Mouse (Mus musculus): ENCODE data around the gene Hoxb6.

DNA sequence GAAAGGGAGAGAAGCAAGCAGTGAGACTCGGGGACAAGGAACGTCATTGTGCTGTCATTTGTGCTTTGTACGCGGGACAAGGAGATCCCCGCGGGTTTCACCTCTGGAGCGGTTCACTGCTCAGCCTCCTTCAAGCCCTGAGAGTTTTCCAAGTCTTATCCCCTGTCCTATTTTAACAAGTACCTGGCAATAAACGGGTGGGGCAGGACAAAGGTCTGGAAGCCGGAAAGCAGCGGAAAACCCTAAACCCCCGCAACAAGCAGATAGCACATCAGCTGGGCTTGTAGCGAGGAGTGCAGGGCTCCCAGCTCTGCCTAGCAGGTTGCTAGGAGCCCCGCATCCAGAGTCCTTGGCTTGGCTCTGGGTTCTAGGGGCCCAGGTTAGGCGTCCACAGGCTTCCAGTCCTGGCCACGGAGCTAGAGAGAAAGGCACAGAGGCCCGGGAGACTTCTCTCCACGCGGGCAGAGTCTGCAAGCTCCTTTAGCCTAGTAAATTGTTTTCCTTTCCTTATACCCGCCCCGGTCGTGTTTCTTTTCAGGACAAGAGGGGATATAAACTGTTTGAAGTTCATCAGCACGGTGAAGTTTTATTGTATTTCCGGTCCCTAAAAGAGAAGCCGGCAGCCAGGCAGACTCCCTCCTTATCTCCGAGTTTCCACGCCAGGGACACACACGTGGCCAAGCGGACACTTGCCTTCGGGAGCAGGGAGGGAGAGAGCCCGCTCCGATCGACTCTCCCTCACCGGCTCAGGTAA, 28.5 kb upstream of the Hoxb6 start:
- no peak for TF ChIP-seq POLR2A (IDR thresholded peaks at IDR 0.05; ENCODE audit: low read depth, low read length)
- TF ChIP-seq CTCF (IDR thresholded peaks at IDR 0.05; ENCODE audit: extremely low read depth, insufficient read length, insufficient replicate concordance, low read depth, low read length), result no peak

All from small intestine, adult 2 months (tissue).